Mouse (Mus musculus) C3H10T1/2 (cell line): ENCODE data around the gene Sez6. TPM values are rescaled to one million over a fixed set of nuclear protein-coding genes. Genes with fewer than 3 reads are reported as not detected.

Experiments
- polyA plus RNA-seq, 2 experiments: library from polyadenylated mRNA; unstranded; fragments of >200 nt; fragmentation: generic; extraction: Trizol; gene quantifications; one replicate each; pipeline ENCODE4 v1.2.1; 2012; ENCODE audit warnings: missing spikeins in 2 of 2

The Sez6 gene
- not detected for polyA plus RNA-seq

GRCm38 (mm10) chr11:77930751-77931540, at the start of gene Sez6:
Gene Sez6 (plus strand): TSS chr11:77930800.

GRCm38 (mm10) chr11:77893787-77894718, 36.5 kb upstream of the Sez6 start, which contains the start of gene Pipox:
Gene Pipox (minus strand): TSS chr11:77894096.

GRCm38 (mm10) chr11:77982441-77982905, 51.9 kb downstream of the Sez6 start, which contains the start of gene Phf12:
Gene Phf12 (plus strand): TSS chr11:77982754.

Other genes starting within 250 kb of the Sez6 start
- gene Nufip2, start 244.6 kb upstream of the Sez6 start, polyA plus RNA-seq, result 1 to 10 TPM in 1 of 2 experiments, under 1 TPM in 1; 0.84 to 3.9 TPM
- gene Cryba1, start 205.5 kb upstream of the Sez6 start, polyA plus RNA-seq, result not detected
- gene Myo18a, start 167.6 kb upstream of the Sez6 start, polyA plus RNA-seq, result 10 to 100 TPM; 15.9 to 48.2 TPM
- gene Gm10277, start 143.1 kb upstream of the Sez6 start, polyA plus RNA-seq, result under 1 TPM; 0.30 to 0.79 TPM
- gene Pipox, start 36.7 kb upstream of the Sez6 start, polyA plus RNA-seq, result 1 to 10 TPM in 1 of 2 experiments, under 1 TPM in 1; 0.05 to 4.8 TPM
- 10 to 100 TPM in 1 of 2 experiments, 1 to 10 TPM in 1; 7.7 to 27.1 TPM for gene Phf12, start 52.0 kb downstream of the Sez6 start, polyA plus RNA-seq
- gene Dhrs13, start 101.5 kb downstream of the Sez6 start, polyA plus RNA-seq, result 10 to 100 TPM; 14.3 to 26.1 TPM
- 10 to 100 TPM; 68.0 to 85.1 TPM for gene Flot2, start 107.1 kb downstream of the Sez6 start, polyA plus RNA-seq
- 10 to 100 TPM; 15.1 to 27.9 TPM for gene Eral1, start 149.6 kb downstream of the Sez6 start, polyA plus RNA-seq
- gene Fam222b, start 163.9 kb downstream of the Sez6 start, polyA plus RNA-seq, result 10 to 100 TPM in 1 of 2 experiments, 1 to 10 TPM in 1; 5.8 to 13.0 TPM
- 10 to 100 TPM; 47.2 to 71.6 TPM for gene Traf4, start 234.8 kb downstream of the Sez6 start, polyA plus RNA-seq
- gene Nek8, start 245.9 kb downstream of the Sez6 start, polyA plus RNA-seq, result 10 to 100 TPM in 1 of 2 experiments, 1 to 10 TPM in 1; 7.0 to 20.5 TPM
- gene Tlcd1, start 245.9 kb downstream of the Sez6 start, polyA plus RNA-seq, result 10 to 100 TPM; 16.0 to 28.6 TPM